Mouse (Mus musculus) spleen, adult 2 months (tissue): ENCODE data around the gene Rapgef5.

ENCODE experiments used
- CTCF ChIP-seq: fragments of 200-500 bp; IDR thresholded peaks from 2 replicates; pipeline ENCODE4 v1.5.1; 2011; ENCODE audit warnings: mild to moderate bottlenecking, inconsistent platforms; ENCODE audit not compliant: insufficient read depth, insufficient read length, insufficient replicate concordance; ENCODE audit errors: extremely low read depth
- POLR2A ChIP-seq: fragments of 200-500 bp; IDR thresholded peaks from 2 replicates; pipeline ENCODE4 v1.6.1; 2011; ENCODE audit warnings: low read depth, low read length, inconsistent platforms

- TF ChIP-seq CTCF, result no peak
- no peak for TF ChIP-seq POLR2A
Observed at GRCm38 (mm10) chr12:117528509-117529145, 12.3 kb downstream of the Rapgef5 start.
